Mouse (Mus musculus) midbrain, embryonic 12.5 days (tissue): ENCODE data around the gene Zfp598. TPM values are rescaled to one million over a fixed set of nuclear protein-coding genes. Genes with fewer than 3 reads are reported as not detected.

Source experiments
- ATAC-seq: fragments of 200-750 bp; cut with Nextera tagmentation; 2 replicates; pipeline ENCODE4 v1.8.0; 2017; ENCODE audit warnings: low read depth, moderate TSS enrichment, moderate library complexity; ENCODE audit not compliant: low FRiP score
- H3K27ac ChIP-seq: fragments of 300-500 bp; sonication (generic); replicated peaks from 2 replicates; pipeline ENCODE4 v1.5.1; 2016; ENCODE audit warnings: mild to moderate bottlenecking
- H3K27me3 ChIP-seq: fragments of 300-500 bp; sonication (generic); 2 replicates; pipeline ENCODE4 v1.6.1; 2016; ENCODE audit warnings: mild to moderate bottlenecking
- H3K36me3 ChIP-seq: fragments of 300-500 bp; sonication (generic); 2 replicates; pipeline ENCODE4 v1.6.1; 2016
- H3K4me1 ChIP-seq: fragments of 300-500 bp; sonication (generic); 2 replicates; pipeline ENCODE4 v1.6.1; 2016
- H3K4me2 ChIP-seq: fragments of 300-500 bp; sonication (generic); replicated peaks from 2 replicates; pipeline ENCODE4 v1.6.1; 2016; ENCODE audit warnings: mild to moderate bottlenecking, moderate library complexity
- H3K4me3 ChIP-seq: fragments of 300-500 bp; sonication (generic); 2 replicates; pipeline ENCODE4 v1.5.1; 2016; ENCODE audit warnings: mild to moderate bottlenecking
- H3K9ac ChIP-seq: fragments of 300-500 bp; sonication (generic); replicated peaks from 2 replicates; pipeline ENCODE4 v1.6.1; 2016; ENCODE audit warnings: mild to moderate bottlenecking, moderate library complexity
- H3K9me3 ChIP-seq: fragments of 300-500 bp; sonication (generic); 2 replicates; pipeline ENCODE4 v1.6.1; 2016; ENCODE audit warnings: mild to moderate bottlenecking
- WGBS: fragments of 180-500 bp; shearing (Covaris S2); methylation state at CpG from one replicate; pipeline ENCODE4 v1.1.7; 2016; 5-methylcytosine and 5-hydroxymethylcytosine counted together
- polyA plus RNA-seq: library from polyadenylated mRNA; unstranded; fragments of >200 nt; fragmentation: Nextera tagmentation; extraction: Ambion mirVana; gene quantifications from 2 replicates; pipeline ENCODE4 v1.2.1, GENCODE M21; 2016

Zfp598 gene
- polyA plus RNA-seq: 23.5 and 25.0 TPM in 2 replicates

GRCm38 (mm10) chr17:24669545-24670245 lies at the start of gene Zfp598:
Zfp598 (plus strand) TSS chr17:24669687.
- WGBS: under 1% methylated on average over 79 of the region's 80 CpGs
- peak within 1 kb of the TSS; percentile 84 for H3K27ac ChIP-seq
- peak within 1 kb of the TSS; percentile 96 for H3K9ac ChIP-seq
- no peaks in the 10 kb centered on the region for H3K9me3 ChIP-seq
- peak; percentile 97 for ATAC-seq
- H3K36me3 ChIP-seq: 0 out of 2 replicates have a peak, but pooled peaks cover 8% of the 10 kb centered on the region
- no peaks in the 10 kb centered on the region for H3K27me3 ChIP-seq
- H3K4me3 ChIP-seq: peak within 1 kb of the TSS; percentile 98
- peak within 1 kb of the TSS; percentile 86 for H3K4me2 ChIP-seq
- H3K4me1 ChIP-seq: peaks cover 31% of the 10 kb centered on the region

- Histone ChIP-seq H3K9ac (no peak overlapping the region), H3K4me1 (no peaks in the 10 kb centered on the region), H3K36me3 (peaks cover 95% of the 10 kb centered on the region), H3K27me3 (no peaks in the 10 kb centered on the region), H3K27ac (no peak overlapping the region), H3K9me3 (no peaks in the 10 kb centered on the region), H3K4me2 (no peak overlapping the region), H3K4me3 (no peak overlapping the region)
- no peak for ATAC-seq
- WGBS: 94% methylated on average over 8 of the region's 8 CpGs
Observed at GRCm38 (mm10) chr17:24625472-24625871, 44.0 kb upstream of the Zfp598 start.

- ATAC-seq: no peak
- Histone ChIP-seq H3K9ac (no peak overlapping the region), H3K4me1 (peaks cover 18% of the 10 kb centered on the region), H3K9me3 (no peaks in the 10 kb centered on the region), H3K4me2 (no peak overlapping the region), H3K4me3 (no peak overlapping the region), H3K27me3 (no peaks in the 10 kb centered on the region), H3K27ac (no peak overlapping the region), H3K36me3 (peaks cover 67% of the 10 kb centered on the region)
- WGBS: 54% methylated on average over 5 of the region's 5 CpGs
Observed at GRCm38 (mm10) chr17:24628646-24629045, 40.8 kb upstream of the Zfp598 start.

GRCm38 (mm10) chr17:24630072-24630471 lies 39.4 kb upstream of the Zfp598 start:
- Histone ChIP-seq H3K9ac (no peak overlapping the region), H3K4me2 (no peak overlapping the region), H3K4me1 (peaks cover 18% of the 10 kb centered on the region), H3K27ac (no peak overlapping the region), H3K36me3 (peaks cover 53% of the 10 kb centered on the region), H3K9me3 (no peaks in the 10 kb centered on the region), H3K27me3 (no peaks in the 10 kb centered on the region), H3K4me3 (no peak overlapping the region)
- ATAC-seq: no peak
- WGBS: 94% methylated on average over 14 of the region's 14 CpGs

GRCm38 (mm10) chr17:24632167-24632812 lies 37.2 kb upstream of the Zfp598 start, which contains the start of the genes Tsc2 and Nthl1:
Tsc2 (minus strand) TSS chr17:24632630.
Nthl1 (plus strand) TSS chr17:24632680.
- ATAC-seq: peak; percentile 88
- 2% methylated on average over 51 of the region's 51 CpGs for WGBS
- peak within 1 kb of the TSS; percentile 75 for H3K9ac ChIP-seq
- peak within 1 kb of the TSS; percentile 72 for H3K27ac ChIP-seq
- H3K27me3 ChIP-seq: no peaks in the 10 kb centered on the region
- no peaks in the 10 kb centered on the region for H3K9me3 ChIP-seq
- peaks cover 18% of the 10 kb centered on the region for H3K4me1 ChIP-seq
- peaks cover 33% of the 10 kb centered on the region for H3K36me3 ChIP-seq
- peak within 1 kb of the TSS; percentile 94 for H3K4me2 ChIP-seq
- peak within 1 kb of the TSS; percentile 77 for H3K4me3 ChIP-seq

GRCm38 (mm10) chr17:24632813-24633449 lies 36.6 kb upstream of the Zfp598 start:
- no peaks in the 10 kb centered on the region for H3K27me3 ChIP-seq
- no peaks in the 10 kb centered on the region for H3K9me3 ChIP-seq
- H3K36me3 ChIP-seq: peaks cover 26% of the 10 kb centered on the region
- H3K9ac ChIP-seq: peak overlapping the region; percentile 75
- peaks cover 18% of the 10 kb centered on the region for H3K4me1 ChIP-seq
- ATAC-seq: no peak; the same call in none of the 2 replicates
- peak overlapping the region; percentile 77 for H3K4me3 ChIP-seq
- H3K4me2 ChIP-seq: peak overlapping the region; percentile 94
- WGBS: 12% methylated on average over 22 of the region's 22 CpGs
- peak overlapping the region; percentile 72 for H3K27ac ChIP-seq

- no peak overlapping the region for H3K27ac ChIP-seq
- ATAC-seq: no peak
Observed at GRCm38 (mm10) chr17:24633831-24634230, 35.7 kb upstream of the Zfp598 start.

GRCm38 (mm10) chr17:24635024-24635423 lies 34.5 kb upstream of the Zfp598 start:
- no peak overlapping the region for H3K9ac ChIP-seq
- H3K4me2 ChIP-seq: no peak overlapping the region
- no peak overlapping the region for H3K27ac ChIP-seq
- no peak for ATAC-seq
- WGBS: 94% methylated on average over 4 of the region's 4 CpGs
- peaks cover 9% of the 10 kb centered on the region for H3K36me3 ChIP-seq
- no peaks in the 10 kb centered on the region for H3K9me3 ChIP-seq
- H3K27me3 ChIP-seq: no peaks in the 10 kb centered on the region
- H3K4me1 ChIP-seq: peaks cover 18% of the 10 kb centered on the region
- no peak overlapping the region for H3K4me3 ChIP-seq

More at GRCm38 (mm10) chr17:24633831-24634230, 35.7 kb upstream of the Zfp598 start:
- Histone ChIP-seq H3K9me3 (no peaks in the 10 kb centered on the region), H3K4me3 (no peak overlapping the region), H3K36me3 (peaks cover 20% of the 10 kb centered on the region), H3K4me2 (0 out of 2 replicates have a peak overlapping the region, but pooled peaks have one; percentile 94), H3K4me1 (peaks cover 18% of the 10 kb centered on the region), H3K9ac (no peak overlapping the region), H3K27me3 (no peaks in the 10 kb centered on the region)
- 97% methylated on average over 11 of the region's 11 CpGs for WGBS

- no peak overlapping the region for H3K9ac ChIP-seq
- no peaks in the 10 kb centered on the region for H3K9me3 ChIP-seq
- H3K4me3 ChIP-seq: no peak overlapping the region
- ATAC-seq: no peak
- H3K27me3 ChIP-seq: no peaks in the 10 kb centered on the region
- 96% methylated on average over 5 of the region's 5 CpGs for WGBS
- H3K36me3 ChIP-seq: peaks cover 2% of the 10 kb centered on the region
- peaks cover 18% of the 10 kb centered on the region for H3K4me1 ChIP-seq
- H3K27ac ChIP-seq: no peak overlapping the region
- H3K4me2 ChIP-seq: no peak overlapping the region
Observed at GRCm38 (mm10) chr17:24635694-24636093, 33.8 kb upstream of the Zfp598 start.

- 59% methylated on average over 5 of the region's 5 CpGs for WGBS
- Histone ChIP-seq H3K9ac (no peak overlapping the region), H3K27ac (no peak overlapping the region), H3K4me1 (peaks cover 11% of the 10 kb centered on the region), H3K36me3 (no peaks in the 10 kb centered on the region), H3K9me3 (no peaks in the 10 kb centered on the region), H3K27me3 (no peaks in the 10 kb centered on the region), H3K4me2 (no peak overlapping the region), H3K4me3 (no peak overlapping the region)
- no peak for ATAC-seq
Observed at GRCm38 (mm10) chr17:24636781-24637481, 32.6 kb upstream of the Zfp598 start.

- ATAC-seq: no peak
- H3K27ac ChIP-seq: no peak overlapping the region
- no peaks in the 10 kb centered on the region for H3K9me3 ChIP-seq
- no peak overlapping the region for H3K9ac ChIP-seq
- no peak overlapping the region for H3K4me3 ChIP-seq
- H3K4me2 ChIP-seq: no peak overlapping the region
- no peaks in the 10 kb centered on the region for H3K36me3 ChIP-seq
- H3K4me1 ChIP-seq: peaks cover 3% of the 10 kb centered on the region
- no peaks in the 10 kb centered on the region for H3K27me3 ChIP-seq
- WGBS: 86% methylated on average over 4 of the region's 4 CpGs
Observed at GRCm38 (mm10) chr17:24638214-24638613, 31.3 kb upstream of the Zfp598 start.
